Mouse (Mus musculus) thymus, adult 2 months (tissue): ENCODE results near the gene Rab42. TPM values are rescaled to one million over a fixed set of nuclear protein-coding genes. Genes with fewer than 3 reads are reported as not detected.
"Not testable (repeated sequence)": the region's sequence is repeated elsewhere in the genome, so short reads cannot be mapped to it uniquely, and the experiment has no call there.

Source experiments
- DNase-seq: peaks from one replicate; pipeline ENCODE4 v3.0.0; 2021
- H3K27ac ChIP-seq: fragments of 200-500 bp; 2 replicates; pipeline ENCODE4 v1.5.1; 2012; ENCODE audit warnings: low read length, control low read depth; ENCODE audit not compliant: control insufficient read depth, insufficient read depth
- H3K27me3 ChIP-seq: fragments of 200-500 bp; 2 replicates; pipeline ENCODE4 v1.6.1; 2012; ENCODE audit warnings: mild to moderate bottlenecking, low read length, moderate library complexity, mixed read lengths; ENCODE audit not compliant: control insufficient read depth, insufficient read depth
- H3K36me3 ChIP-seq: fragments of 200-500 bp; 2 replicates; pipeline ENCODE4 v1.6.1; 2012; ENCODE audit warnings: mild to moderate bottlenecking, low read length, moderate library complexity; ENCODE audit not compliant: control insufficient read depth, insufficient read depth
- H3K4me1 ChIP-seq: fragments of 200-500 bp; replicated peaks from 2 replicates; pipeline ENCODE4 v1.6.1; 2012; ENCODE audit warnings: low read length; ENCODE audit not compliant: control insufficient read depth, insufficient read depth
- H3K4me3 ChIP-seq: fragments of 200-500 bp; 2 replicates; pipeline ENCODE4 v1.5.1; 2012; ENCODE audit warnings: mild to moderate bottlenecking, low read length, control low read depth, moderate library complexity; ENCODE audit not compliant: control insufficient read depth, insufficient read depth
- CTCF ChIP-seq: fragments of 200-500 bp; IDR thresholded peaks from 2 replicates; pipeline ENCODE4 v1.5.1; 2012; ENCODE audit warnings: mild to moderate bottlenecking, control low read depth, low read length, moderate library complexity, borderline replicate concordance; ENCODE audit not compliant: control insufficient read depth, poor library complexity, insufficient read depth; ENCODE audit errors: extremely low read depth
- POLR2A ChIP-seq: fragments of 200-500 bp; IDR thresholded peaks from 2 replicates; pipeline ENCODE4 v1.6.1; 2012; ENCODE audit warnings: mild to moderate bottlenecking, low read length, control low read depth, moderate library complexity; ENCODE audit not compliant: control insufficient read depth, poor library complexity, insufficient read depth; ENCODE audit errors: extremely low read depth
- WGBS: fragments of 180-500 bp; shearing (Covaris S2); methylation state at CpG from one replicate; pipeline ENCODE4 v1.1.7; 2018; 5-methylcytosine and 5-hydroxymethylcytosine counted together
- polyA plus RNA-seq: library from polyadenylated mRNA; depleted of rRNA; stranded (reverse); fragments of >200 nt; gene quantifications from 2 replicates; pipeline ENCODE4 v1.2.3, GENCODE M21; 2012

The Rab42 gene
- polyA plus RNA-seq, 1 experiment: 6.8 TPM

- no peaks in the 10 kb centered on the region for H3K27me3 ChIP-seq
- no peak for TF ChIP-seq POLR2A
- peaks cover 20% of the 10 kb centered on the region for H3K36me3 ChIP-seq
- DNase-seq: no peak
- H3K4me3 ChIP-seq: no peak overlapping the region
- H3K27ac ChIP-seq: no peak overlapping the region
- no peaks in the 10 kb centered on the region for H3K4me1 ChIP-seq
- WGBS: 86% methylated on average over 8 of the region's 8 CpGs
Measured at GRCm38 (mm10) chr4:132295696-132296390, 7.3 kb downstream of the Rab42 start.

DNA sequence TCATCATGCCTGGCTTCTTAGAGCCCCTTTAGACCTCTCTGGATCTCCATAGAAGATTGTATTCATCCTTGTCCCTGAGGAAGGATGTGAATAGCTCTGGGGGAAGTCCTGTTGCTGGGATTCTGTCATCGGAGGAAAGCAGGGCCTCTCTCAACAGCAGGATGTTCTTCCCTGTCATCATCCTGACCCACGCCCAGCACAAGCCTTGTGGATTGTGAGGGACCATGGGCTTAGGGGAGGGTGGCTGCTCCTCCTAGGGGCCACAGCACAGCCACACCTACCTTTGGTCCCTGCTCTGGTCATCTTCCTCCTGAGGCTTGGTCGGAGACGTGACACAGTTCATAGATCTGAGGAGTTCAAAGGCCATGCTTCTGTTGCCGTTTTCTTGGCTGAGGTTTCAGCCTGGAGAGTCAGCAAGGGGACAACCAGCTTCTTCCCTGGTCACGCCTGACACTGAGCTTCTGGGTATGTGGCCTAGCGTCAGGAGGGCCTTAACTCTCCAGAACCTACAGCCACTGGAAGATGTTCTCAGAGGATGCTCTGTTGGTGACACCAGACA lies 9.4 kb downstream of the Rab42 start:
- Histone ChIP-seq H3K4me1 (no peaks in the 10 kb centered on the region), H3K27ac (no peak overlapping the region), H3K27me3 (no peaks in the 10 kb centered on the region), H3K4me3 (no peak overlapping the region), H3K36me3 (peaks cover 27% of the 10 kb centered on the region)
- DNase-seq: no peak
- 93% methylated on average over 7 of the region's 7 CpGs for WGBS
- TF ChIP-seq CTCF: no peak
- no peak for TF ChIP-seq POLR2A

- Histone ChIP-seq H3K4me3 (no peak overlapping the region), H3K36me3 (peaks cover 27% of the 10 kb centered on the region), H3K4me1 (no peaks in the 10 kb centered on the region), H3K27me3 (no peaks in the 10 kb centered on the region), H3K27ac (no peak overlapping the region)
- no peak for TF ChIP-seq CTCF
- no peak for TF ChIP-seq POLR2A
- DNase-seq: no peak
- 82% methylated on average over 4 of the region's 4 CpGs for WGBS
Measured at GRCm38 (mm10) chr4:132292988-132293387, 10.2 kb downstream of the Rab42 start.

- 93% methylated on average over 12 of the region's 12 CpGs for WGBS
- Histone ChIP-seq H3K36me3 (peaks cover 31% of the 10 kb centered on the region), H3K4me1 (no peaks in the 10 kb centered on the region), H3K27me3 (no peaks in the 10 kb centered on the region), H3K27ac (no peak overlapping the region), H3K4me3 (no peak overlapping the region)
- TF ChIP-seq POLR2A (no peak), CTCF (no peak)
- DNase-seq: no peak
Measured at GRCm38 (mm10) chr4:132291624-132292335, 11.4 kb downstream of the Rab42 start.

DNA sequence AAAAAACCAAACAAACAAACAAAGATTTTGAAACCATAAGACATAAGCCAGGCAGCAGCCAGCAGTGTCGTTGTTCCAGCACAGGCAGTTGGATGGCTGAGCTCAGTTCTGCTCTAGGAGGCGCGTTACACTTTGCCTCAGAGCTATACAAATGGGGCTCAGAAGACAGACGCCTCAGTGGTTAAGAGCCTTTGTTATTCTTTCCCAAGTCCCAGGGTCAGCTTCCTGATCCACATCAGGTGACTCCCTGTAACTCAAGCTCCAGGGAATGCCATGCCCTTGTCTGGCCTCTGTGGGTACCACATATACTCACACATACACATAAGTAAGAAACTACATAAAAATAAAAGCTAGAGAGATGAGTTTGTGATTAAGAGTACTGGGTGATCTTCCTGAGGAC lies 12.1 kb downstream of the Rab42 start:
- Histone ChIP-seq H3K27ac (no peak overlapping the region), H3K36me3 (peaks cover 38% of the 10 kb centered on the region), H3K4me1 (no peaks in the 10 kb centered on the region), H3K27me3 (no peaks in the 10 kb centered on the region), H3K4me3 (no peak overlapping the region)
- no peak for TF ChIP-seq CTCF
- WGBS: over 99% methylated on average over 4 of the region's 4 CpGs
- DNase-seq: no peak

DNA sequence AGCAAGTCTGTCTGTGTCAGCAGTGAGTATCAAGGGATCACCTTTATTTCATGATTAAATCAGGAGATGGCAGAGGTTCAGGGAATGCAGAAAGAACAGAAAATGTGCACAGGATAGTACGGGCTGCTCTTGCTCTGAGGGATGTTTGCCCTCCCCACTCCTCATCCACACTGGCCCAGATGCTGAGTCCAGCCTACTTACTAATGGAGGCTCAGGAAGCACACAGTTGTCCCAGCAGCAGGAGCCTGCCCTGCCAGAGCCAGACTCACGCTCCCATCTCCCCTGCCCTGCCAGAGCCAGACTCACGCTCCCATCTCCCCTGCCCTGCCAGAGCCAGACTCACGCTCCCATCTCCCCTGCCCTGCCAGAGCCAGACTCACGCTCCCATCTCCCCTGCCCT lies 14.3 kb downstream of the Rab42 start:
- WGBS: 95% methylated on average over 5 of the region's 5 CpGs
- not testable (repeated sequence) for DNase-seq

More for the DNA sequence above, 14.3 kb downstream of the Rab42 start:
- peaks cover 55% of the 10 kb centered on the region for H3K36me3 ChIP-seq
- not testable (repeated sequence) for H3K27ac ChIP-seq, H3K4me3 ChIP-seq, H3K27me3 ChIP-seq, H3K4me1 ChIP-seq
